Mouse (Mus musculus) heart, embryonic 16.5 days (tissue): Measurements from ENCODE around the gene Qrfp. TPM values are rescaled to one million over a fixed set of nuclear protein-coding genes. Genes with fewer than 3 reads are reported as not detected.

Experiments
- ATAC-seq: fragments of 200-750 bp; cut with Nextera tagmentation; replicated peaks from 2 replicates; pipeline ENCODE4 v1.8.0; 2017; ENCODE audit warnings: moderate number of reproducible peaks; ENCODE audit not compliant: insufficient read depth, low FRiP score; ENCODE audit errors: extremely low read depth
- H3K27ac ChIP-seq: fragments of 300-500 bp; sonication (generic); 2 replicates; pipeline ENCODE4 v1.5.1; 2014; ENCODE audit warnings: mild to moderate bottlenecking, low read length, control low read depth, moderate library complexity
- H3K27me3 ChIP-seq: fragments of 300-500 bp; sonication (generic); 2 replicates; pipeline ENCODE4 v1.6.1; 2014; ENCODE audit warnings: low read length, mixed read lengths; ENCODE audit not compliant: control insufficient read depth, insufficient read depth
- H3K36me3 ChIP-seq: fragments of 300-500 bp; sonication (generic); 2 replicates; pipeline ENCODE4 v1.6.1; 2014; ENCODE audit not compliant: control insufficient read depth, insufficient read depth
- H3K4me1 ChIP-seq: fragments of 300-500 bp; sonication (generic); 2 replicates; pipeline ENCODE4 v1.6.1; 2014; ENCODE audit warnings: low read length, mixed read lengths; ENCODE audit not compliant: control insufficient read depth, insufficient read depth
- H3K4me2 ChIP-seq: fragments of 300-500 bp; sonication (generic); 2 replicates; pipeline ENCODE4 v1.6.1; 2014; ENCODE audit warnings: low read depth, mild to moderate bottlenecking, control low read depth, low read length
- H3K4me3 ChIP-seq: fragments of 300-500 bp; sonication (generic); 2 replicates; pipeline ENCODE4 v1.5.1; 2014; ENCODE audit warnings: mild to moderate bottlenecking, control low read depth, low read length
- H3K9ac ChIP-seq: fragments of 300-500 bp; sonication (generic); 2 replicates; pipeline ENCODE4 v1.6.1; 2014; ENCODE audit warnings: low read length, control low read depth
- H3K9me3 ChIP-seq: fragments of 300-500 bp; sonication (generic); replicated peaks from 2 replicates; pipeline ENCODE4 v1.6.1; 2016; ENCODE audit warnings: low read length; ENCODE audit not compliant: control insufficient read depth
- WGBS: fragments of 180-500 bp; shearing (Covaris S2); extraction: QIAGEN DNeasy Blood & Tissue Kit; methylation state at CpG from one replicate; pipeline ENCODE4 v1.1.7; 2014; 5-methylcytosine and 5-hydroxymethylcytosine counted together
- polyA plus RNA-seq: library from polyadenylated mRNA; unstranded; fragments of >200 nt; fragmentation: Nextera tagmentation; extraction: Ambion mirVana; gene quantifications from 2 replicates; pipeline ENCODE4 v1.2.1, GENCODE M21; 2015

The Qrfp gene
- polyA plus RNA-seq, 1 experiment from 2014 or later = 0.14 TPM

DNA sequence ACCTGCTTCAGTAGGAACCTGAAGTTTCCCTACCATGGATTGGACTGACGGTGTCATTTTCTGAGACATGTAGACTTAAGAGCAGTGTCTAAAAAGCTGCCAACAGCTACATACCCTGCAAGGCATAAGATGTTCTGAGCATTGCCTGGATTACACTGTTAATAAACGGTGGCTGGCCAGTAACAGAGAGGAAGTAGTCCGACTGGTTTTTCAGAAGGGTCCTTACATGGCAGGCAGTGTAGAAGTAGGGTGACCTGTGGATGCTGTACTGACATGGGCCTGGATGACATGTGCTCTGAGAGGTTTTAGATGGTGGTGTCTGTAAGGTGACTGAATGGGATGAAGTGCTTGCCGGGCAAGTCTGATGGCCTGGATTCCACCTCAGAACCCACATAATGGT, 42.6 kb downstream of the Qrfp start:
- 63% methylated on average over 4 of the region's 4 CpGs for WGBS
- no peak overlapping the region for H3K9ac ChIP-seq
- H3K27ac ChIP-seq = peak overlapping the region; percentile 34; the same call in 1 of the 2 replicates
- no peak overlapping the region for H3K4me2 ChIP-seq
- H3K9me3 ChIP-seq = no peaks in the 10 kb centered on the region
- no peak overlapping the region for H3K4me3 ChIP-seq
- no peaks in the 10 kb centered on the region for H3K36me3 ChIP-seq
- no peak for ATAC-seq
- H3K4me1 ChIP-seq = peaks cover 88% of the 10 kb centered on the region
- no peaks in the 10 kb centered on the region for H3K27me3 ChIP-seq

- Histone ChIP-seq H3K27ac (no peak overlapping the region), H3K36me3 (no peaks in the 10 kb centered on the region), H3K4me2 (no peak overlapping the region), H3K4me1 (peaks cover 93% of the 10 kb centered on the region), H3K4me3 (no peak overlapping the region), H3K9ac (no peak overlapping the region), H3K9me3 (no peaks in the 10 kb centered on the region), H3K27me3 (no peaks in the 10 kb centered on the region)
- ATAC-seq = no peak
- 92% methylated on average over 6 of the region's 6 CpGs for WGBS
Observed at GRCm38 (mm10) chr2:31767104-31767503, 43.3 kb downstream of the Qrfp start.

- Histone ChIP-seq H3K4me1 (peaks cover 68% of the 10 kb centered on the region), H3K4me3 (peak overlapping the region; percentile 28; the same call in 1 of the 2 replicates), H3K27ac (peak overlapping the region; percentile 76), H3K36me3 (no peaks in the 10 kb centered on the region), H3K4me2 (peak overlapping the region; percentile 50), H3K9ac (peak overlapping the region; percentile 62), H3K27me3 (no peaks in the 10 kb centered on the region), H3K9me3 (no peaks in the 10 kb centered on the region)
- ATAC-seq = no peak
- WGBS = 27% methylated on average over 2 of the region's 2 CpGs
Observed at GRCm38 (mm10) chr2:31763271-31763670, 47.1 kb downstream of the Qrfp start.

DNA sequence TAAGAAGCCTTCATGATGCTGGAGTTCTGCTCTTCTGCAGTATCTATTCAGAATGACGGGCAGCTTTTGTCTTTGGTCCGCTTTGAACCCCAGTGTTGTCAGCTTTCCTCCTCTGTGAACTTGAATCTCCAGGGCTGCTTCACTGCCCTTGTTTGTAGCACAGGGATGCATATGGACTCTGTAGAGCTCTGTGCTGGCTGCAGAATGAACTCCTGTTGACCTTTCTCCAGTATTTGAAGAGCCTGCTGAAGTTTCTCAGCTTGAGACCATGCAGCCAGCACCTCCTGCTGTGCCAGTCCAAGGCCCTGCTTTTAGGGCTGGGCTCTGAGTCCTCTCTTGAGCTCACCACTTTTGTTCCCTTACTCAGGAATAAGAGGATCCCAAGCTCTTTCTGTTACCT, 47.5 kb downstream of the Qrfp start:
- ATAC-seq = no peak
- Histone ChIP-seq H3K27me3 (no peaks in the 10 kb centered on the region), H3K36me3 (no peaks in the 10 kb centered on the region), H3K4me2 (peak overlapping the region; percentile 50), H3K9ac (peak overlapping the region; percentile 62), H3K4me1 (peaks cover 67% of the 10 kb centered on the region), H3K4me3 (peak overlapping the region; percentile 28; the same call in 1 of the 2 replicates), H3K27ac (peak overlapping the region; percentile 76), H3K9me3 (no peaks in the 10 kb centered on the region)
- whole genome bisulfite sequencing = 23% methylated on average over 2 of the region's 2 CpGs

DNA sequence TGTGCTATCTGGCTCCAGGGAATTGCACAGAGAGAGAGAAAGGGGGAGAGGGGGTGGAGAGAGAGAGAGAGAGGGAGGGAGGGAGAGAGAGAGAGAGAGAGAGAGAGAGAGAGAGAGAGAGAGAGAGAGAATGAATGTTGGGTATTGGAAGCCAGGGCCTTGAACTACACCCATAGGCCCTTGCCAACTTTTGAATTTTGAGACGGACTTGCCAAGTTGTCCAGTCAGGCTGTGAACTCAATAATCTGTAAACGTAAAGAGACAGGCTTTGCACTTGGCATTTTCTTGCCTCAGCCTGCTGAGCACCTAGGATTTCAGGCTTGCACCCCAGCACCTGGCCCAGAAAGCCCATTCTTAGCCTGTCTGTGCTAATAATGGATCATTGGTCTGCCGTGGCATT, 48.2 kb downstream of the Qrfp start:
- Histone ChIP-seq H3K4me3 (peak overlapping the region; percentile 66), H3K4me1 (peaks cover 67% of the 10 kb centered on the region), H3K27me3 (no peaks in the 10 kb centered on the region), H3K9me3 (no peaks in the 10 kb centered on the region), H3K36me3 (no peaks in the 10 kb centered on the region), H3K4me2 (peak overlapping the region; percentile 88), H3K27ac (peak overlapping the region; percentile 97), H3K9ac (peak overlapping the region; percentile 97)
- no peak for ATAC-seq
- WGBS = 23% methylated on average over 3 of the region's 3 CpGs

DNA sequence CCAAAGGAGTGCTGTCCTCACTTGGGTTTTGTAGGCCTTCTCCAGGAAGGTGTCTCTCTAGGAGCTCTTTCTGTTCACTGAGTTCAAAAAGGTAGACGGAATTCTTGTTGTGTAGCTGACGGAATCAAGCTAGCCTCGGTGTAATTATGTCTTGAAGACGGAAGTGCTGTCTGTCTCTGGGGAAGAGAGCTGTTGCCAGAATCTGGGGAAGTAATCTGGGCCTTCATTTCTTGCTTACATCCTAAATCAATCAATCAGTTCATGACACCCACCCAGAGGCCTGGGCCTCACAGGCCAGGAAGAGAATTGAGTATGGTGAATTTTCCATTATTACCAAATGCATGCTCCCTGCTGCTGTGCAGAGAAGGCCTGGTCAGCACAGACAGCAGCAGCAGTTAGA, 48.8 kb downstream of the Qrfp start:
- no peak for ATAC-seq
- WGBS = 7% methylated on average over 4 of the region's 4 CpGs
- Histone ChIP-seq H3K9ac (peak overlapping the region; percentile 97), H3K4me3 (peak overlapping the region; percentile 66), H3K9me3 (no peaks in the 10 kb centered on the region), H3K36me3 (no peaks in the 10 kb centered on the region), H3K4me1 (peaks cover 68% of the 10 kb centered on the region), H3K27me3 (no peaks in the 10 kb centered on the region), H3K27ac (peak overlapping the region; percentile 97), H3K4me2 (peak overlapping the region; percentile 88)

GRCm38 (mm10) chr2:31761115-31761531, 49.3 kb downstream of the Qrfp start:
- peak overlapping the region; percentile 88 for H3K4me2 ChIP-seq
- H3K27ac ChIP-seq = peak overlapping the region; percentile 97
- H3K4me1 ChIP-seq = peaks cover 64% of the 10 kb centered on the region
- no peaks in the 10 kb centered on the region for H3K9me3 ChIP-seq
- WGBS = 6% methylated on average over 7 of the region's 7 CpGs
- H3K27me3 ChIP-seq = no peaks in the 10 kb centered on the region
- peak overlapping the region; percentile 97 for H3K9ac ChIP-seq
- ATAC-seq = no peak
- no peaks in the 10 kb centered on the region for H3K36me3 ChIP-seq
- H3K4me3 ChIP-seq = peak overlapping the region; percentile 66

DNA sequence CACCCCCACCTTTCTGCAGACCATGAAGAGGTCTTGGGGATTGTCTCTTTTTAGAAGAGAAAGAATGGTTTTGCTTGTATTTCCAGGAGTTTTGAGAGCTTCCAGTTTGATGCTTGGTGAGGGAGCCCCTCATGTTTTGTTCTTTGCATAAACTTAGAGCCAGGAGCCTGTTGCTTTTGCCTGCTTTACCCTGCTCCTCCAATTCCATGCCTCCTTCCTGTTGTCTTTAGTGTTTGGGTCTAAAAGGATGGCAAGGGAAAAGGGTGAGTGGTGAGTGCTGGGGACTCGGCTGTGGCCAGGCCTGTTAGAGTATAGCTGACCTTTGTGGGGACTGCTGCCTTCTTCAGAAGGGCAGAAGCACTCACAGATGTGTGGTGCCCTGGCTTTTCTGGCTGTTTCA, 49.9 kb downstream of the Qrfp start:
- WGBS = 0% methylated on average over 1 of the region's 1 CpGs
- ATAC-seq = no peak
- Histone ChIP-seq H3K9ac (peak overlapping the region; percentile 97), H3K4me3 (peak overlapping the region; percentile 66), H3K27ac (peak overlapping the region; percentile 97), H3K9me3 (no peaks in the 10 kb centered on the region), H3K4me1 (peaks cover 58% of the 10 kb centered on the region), H3K27me3 (no peaks in the 10 kb centered on the region), H3K36me3 (no peaks in the 10 kb centered on the region), H3K4me2 (peak overlapping the region; percentile 88)

- Histone ChIP-seq H3K4me2 (peak overlapping the region; percentile 88), H3K9ac (peak overlapping the region; percentile 97), H3K27me3 (no peaks in the 10 kb centered on the region), H3K27ac (peak overlapping the region; percentile 97), H3K4me3 (peak overlapping the region; percentile 66), H3K36me3 (no peaks in the 10 kb centered on the region), H3K9me3 (no peaks in the 10 kb centered on the region), H3K4me1 (peaks cover 52% of the 10 kb centered on the region)
- ATAC-seq = peak; percentile 95
- under 1% methylated on average over 39 of the region's 42 CpGs for WGBS
Observed at GRCm38 (mm10) chr2:31759751-31760460, 50.5 kb downstream of the Qrfp start.
